Mouse (Mus musculus): ENCODE measurements at regions not wholly inside any gene's neighbourhood (a gene's known extent, or its start where the extent isn't known, plus 50 kb on each side); places are given as distances from the start of the nearest gene placed in this dataset.
A peak's percentile ranks its signal among the peaks of the same experiment; 100 is the strongest.

- no peak overlapping the region for H3K9ac ChIP-seq
- H3K4me3 ChIP-seq (ENCODE audit: low read depth, low read length), result no peak overlapping the region
- 87% methylated on average over 2 of the region's 2 CpGs for WGBS
- H3K27me3 ChIP-seq (ENCODE audit: insufficient read depth, low read length), result no peaks in the 10 kb centered on the region
- no peak for DNase-seq
- no peak overlapping the region for H3K27ac ChIP-seq (ENCODE audit: low read depth, low read length)
- no peak for TF ChIP-seq CTCF (IDR thresholded peaks at IDR 0.05; ENCODE audit: low read depth)
- no peaks in the 10 kb centered on the region for H3K9me3 ChIP-seq (ENCODE audit: low read length)
- no peak overlapping the region for H3K4me2 ChIP-seq (ENCODE audit: low read depth)
- no peaks in the 10 kb centered on the region for H3K36me3 ChIP-seq (ENCODE audit: insufficient read depth)
- no peak for ATAC-seq
- peaks cover 12% of the 10 kb centered on the region; the same call in 1 of the 2 replicates for H3K4me1 ChIP-seq (ENCODE audit: insufficient read depth)
These were observed 77.8 kb upstream of the Kcna3 start for GRCm38 (mm10) chr3:106958194-106958593.

GRCm38 (mm10) chr3:106960596-106960995 is 75.4 kb upstream of the Kcna3 start:
- Histone ChIP-seq H3K4me1 (ENCODE audit: insufficient read depth) (peaks cover 5% of the 10 kb centered on the region; the same call in 1 of the 2 replicates), H3K4me3 (ENCODE audit: low read depth, low read length) (no peak overlapping the region), H3K9me3 (ENCODE audit: low read length) (no peaks in the 10 kb centered on the region), H3K27ac (ENCODE audit: low read depth, low read length) (no peak overlapping the region), H3K36me3 (ENCODE audit: insufficient read depth) (no peaks in the 10 kb centered on the region), H3K27me3 (ENCODE audit: insufficient read depth, low read length) (no peaks in the 10 kb centered on the region), H3K4me2 (ENCODE audit: low read depth) (no peak overlapping the region), H3K9ac (no peak overlapping the region)
- no peak for TF ChIP-seq CTCF (IDR thresholded peaks at IDR 0.05; ENCODE audit: low read depth)
- DNase-seq, result no peak
- ATAC-seq, result no peak
- WGBS, result 39% methylated on average over 1 of the region's 1 CpGs

- no peak for ATAC-seq
- Histone ChIP-seq H3K9me3 (ENCODE audit: low read length) (no peaks in the 10 kb centered on the region), H3K9ac (no peak overlapping the region), H3K4me3 (ENCODE audit: low read depth, low read length) (no peak overlapping the region), H3K27ac (ENCODE audit: low read depth, low read length) (no peak overlapping the region), H3K4me2 (ENCODE audit: low read depth) (no peak overlapping the region), H3K36me3 (ENCODE audit: insufficient read depth) (no peaks in the 10 kb centered on the region), H3K4me1 (ENCODE audit: insufficient read depth) (no peaks in the 10 kb centered on the region), H3K27me3 (ENCODE audit: insufficient read depth, low read length) (no peaks in the 10 kb centered on the region)
- no peak for TF ChIP-seq CTCF (IDR thresholded peaks at IDR 0.05; ENCODE audit: low read depth)
- no peak for DNase-seq
- 46% methylated on average over 2 of the region's 2 CpGs for WGBS
These were observed 73.5 kb upstream of the Kcna3 start for GRCm38 (mm10) chr3:106962466-106962865.

DNA sequence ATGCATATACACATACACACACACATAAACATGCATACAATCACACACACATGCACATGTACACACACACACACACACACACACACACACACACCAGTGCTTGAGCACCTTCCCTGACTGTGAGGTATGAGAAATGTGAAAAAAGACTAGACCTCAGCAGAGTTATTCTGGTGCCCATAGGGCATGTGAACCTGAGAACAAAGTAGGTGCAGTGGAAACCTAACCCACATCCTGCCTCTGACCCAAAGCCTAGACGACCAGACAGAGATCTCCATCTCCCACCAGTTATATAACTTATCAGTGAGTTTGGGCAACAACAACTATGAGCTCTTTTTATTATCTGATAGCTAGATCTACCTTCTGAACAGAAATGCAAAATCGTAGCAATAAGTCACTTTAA is 69.8 kb upstream of the Kcna3 start:
- Histone ChIP-seq H3K4me2 (ENCODE audit: low read depth) (no peak overlapping the region), H3K9ac (no peak overlapping the region), H3K27me3 (ENCODE audit: insufficient read depth, low read length) (no peaks in the 10 kb centered on the region), H3K36me3 (ENCODE audit: insufficient read depth) (no peaks in the 10 kb centered on the region), H3K9me3 (ENCODE audit: low read length) (no peaks in the 10 kb centered on the region), H3K4me3 (ENCODE audit: low read depth, low read length) (no peak overlapping the region), H3K27ac (ENCODE audit: low read depth, low read length) (no peak overlapping the region), H3K4me1 (ENCODE audit: insufficient read depth) (no peaks in the 10 kb centered on the region)
- TF ChIP-seq CTCF (IDR thresholded peaks at IDR 0.05; ENCODE audit: low read depth), result no peak
- ATAC-seq, result no peak
- 69% methylated on average over 2 of the region's 2 CpGs for WGBS
- DNase-seq, result no peak

DNA sequence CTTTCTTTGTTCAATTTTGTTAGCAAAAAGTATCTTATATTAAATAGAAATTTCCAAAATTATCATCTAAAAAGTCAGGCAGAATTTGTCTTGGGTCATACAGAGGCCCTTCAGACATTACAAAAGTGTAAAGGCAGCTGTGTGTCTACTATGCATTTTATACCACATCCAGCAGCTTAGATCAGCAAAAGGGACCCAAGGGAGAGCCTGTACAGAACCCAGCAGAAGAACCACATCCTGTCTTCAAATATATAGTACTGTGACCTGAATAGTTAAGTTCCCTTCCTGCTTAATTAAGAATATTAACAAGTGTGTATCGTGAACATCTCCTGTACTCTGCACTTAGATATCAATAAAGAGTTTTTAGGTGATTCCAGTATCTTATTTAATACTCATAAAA is 68.5 kb upstream of the Kcna3 start:
- 91% methylated on average over 1 of the region's 1 CpGs for WGBS
- TF ChIP-seq CTCF (IDR thresholded peaks at IDR 0.05; ENCODE audit: low read depth), result no peak
- no peak overlapping the region for H3K4me3 ChIP-seq (ENCODE audit: low read depth, low read length)
- no peak overlapping the region for H3K27ac ChIP-seq (ENCODE audit: low read depth, low read length)
- H3K4me1 ChIP-seq (ENCODE audit: insufficient read depth), result no peaks in the 10 kb centered on the region
- ATAC-seq (no peak), DNase-seq (no peak)
- H3K9ac ChIP-seq, result no peak overlapping the region
- no peaks in the 10 kb centered on the region for H3K27me3 ChIP-seq (ENCODE audit: insufficient read depth, low read length)
- no peak overlapping the region for H3K4me2 ChIP-seq (ENCODE audit: low read depth)
- H3K36me3 ChIP-seq (ENCODE audit: insufficient read depth), result no peaks in the 10 kb centered on the region
- H3K9me3 ChIP-seq (ENCODE audit: low read length), result no peaks in the 10 kb centered on the region

GRCm38 (mm10) chr3:106974114-106974789 is 61.7 kb upstream of the Kcna3 start:
- Histone ChIP-seq H3K4me2 (ENCODE audit: low read depth) (no peak overlapping the region), H3K9ac (no peak overlapping the region), H3K9me3 (ENCODE audit: low read length) (no peaks in the 10 kb centered on the region), H3K27ac (ENCODE audit: low read depth, low read length) (no peak overlapping the region), H3K36me3 (ENCODE audit: insufficient read depth) (no peaks in the 10 kb centered on the region), H3K4me3 (ENCODE audit: low read depth, low read length) (no peak overlapping the region), H3K27me3 (ENCODE audit: insufficient read depth, low read length) (no peaks in the 10 kb centered on the region), H3K4me1 (ENCODE audit: insufficient read depth) (0 out of 2 replicates have a peak, but pooled peaks cover 6% of the 10 kb centered on the region)
- 77% methylated on average over 6 of the region's 6 CpGs for WGBS
- DNase-seq (no peak), ATAC-seq (no peak)
- TF ChIP-seq CTCF (IDR thresholded peaks at IDR 0.05; ENCODE audit: low read depth), result no peak

DNA sequence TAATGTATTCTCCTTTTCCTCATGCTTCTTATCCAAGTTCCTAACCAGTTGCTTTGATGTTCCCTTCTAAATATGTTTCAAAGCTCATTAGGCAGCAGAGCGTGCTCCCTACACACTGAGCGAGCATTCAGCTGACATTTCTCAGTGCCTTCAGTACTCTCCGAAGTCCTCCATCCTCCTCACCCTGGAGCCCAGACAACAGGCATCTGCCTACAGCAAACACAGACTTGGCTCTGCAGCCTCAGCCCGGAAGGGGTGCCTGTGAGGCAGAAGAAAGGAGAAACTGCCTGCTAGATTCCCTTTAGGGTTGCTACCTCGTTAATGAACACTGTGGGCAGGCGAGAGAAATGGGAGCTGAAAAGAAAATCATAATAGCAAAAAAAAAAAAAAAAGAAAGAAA is 57.2 kb upstream of the Kcna3 start:
- ATAC-seq (peak; percentile 87), DNase-seq (peak; percentile 46)
- H3K36me3 ChIP-seq (ENCODE audit: insufficient read depth), result no peaks in the 10 kb centered on the region
- H3K4me2 ChIP-seq (ENCODE audit: low read depth), result 0 out of 2 replicates have a peak overlapping the region, but pooled peaks have one; percentile 8
- H3K9ac ChIP-seq, result no peak overlapping the region
- peak overlapping the region; percentile 45; the same call in 1 of the 2 replicates for H3K27ac ChIP-seq (ENCODE audit: low read depth, low read length)
- 0 out of 2 replicates have a peak, but pooled peaks have one; percentile 26 for TF ChIP-seq CTCF (IDR thresholded peaks at IDR 0.05; ENCODE audit: low read depth)
- peaks cover 12% of the 10 kb centered on the region; the same call in 1 of the 2 replicates for H3K4me1 ChIP-seq (ENCODE audit: insufficient read depth)
- no peak overlapping the region for H3K4me3 ChIP-seq (ENCODE audit: low read depth, low read length)
- H3K27me3 ChIP-seq (ENCODE audit: insufficient read depth, low read length), result no peaks in the 10 kb centered on the region
- WGBS, result 12% methylated on average over 6 of the region's 6 CpGs
- H3K9me3 ChIP-seq (ENCODE audit: low read length), result no peaks in the 10 kb centered on the region

Measured in forebrain, postnatal 0 days (tissue).